Mouse (Mus musculus): ENCODE data around the gene Gm20812. TPM values are rescaled to one million over a fixed set of nuclear protein-coding genes. Genes with fewer than 3 reads are reported as not detected.
"Not testable (repeated sequence)": the region's sequence is repeated elsewhere in the genome, so short reads cannot be mapped to it uniquely, and the experiment has no call there.

Gene Gm20812
- polyA plus RNA-seq (2016; fragmentation: Nextera tagmentation; extraction: Ambion mirVana), result not detected in 2 replicates

- not testable (repeated sequence) for H3K4me2 ChIP-seq; H3K27ac ChIP-seq; H3K4me1 ChIP-seq; ATAC-seq; H3K36me3 ChIP-seq; H3K4me3 ChIP-seq; H3K27me3 ChIP-seq (replicated peaks); H3K9ac ChIP-seq; H3K9me3 ChIP-seq (replicated peaks)
- no CpG with 5 or more reads among the region's 3 CpGs for WGBS (ENCODE audit: insufficient replicate concordance)
Observed at GRCm38 (mm10) chrY:12381681-12382080, at the start of gene Gm20812. Gene Gm20812, plus strand, starts transcription at chrY:12381981.

Other genes with a start within 250 kb of the Gm20812 start
- gene Gm29554, start 108.0 kb upstream of the Gm20812 start, polyA plus RNA-seq (2016; fragmentation: Nextera tagmentation; extraction: Ambion mirVana), result not detected in 2 replicates

All from liver, embryonic 12.5 days (tissue).